Mouse (Mus musculus) liver, adult (tissue): ENCODE results near the gene Panx3.

Experiments used
- GATA4 ChIP-seq: IDR thresholded peaks from 2 replicates; pipeline ENCODE4 v1.6.1; 2014; ENCODE audit warnings: mild to moderate bottlenecking, low read length; ENCODE audit not compliant: insufficient replicate concordance

The Panx3 gene

DNA sequence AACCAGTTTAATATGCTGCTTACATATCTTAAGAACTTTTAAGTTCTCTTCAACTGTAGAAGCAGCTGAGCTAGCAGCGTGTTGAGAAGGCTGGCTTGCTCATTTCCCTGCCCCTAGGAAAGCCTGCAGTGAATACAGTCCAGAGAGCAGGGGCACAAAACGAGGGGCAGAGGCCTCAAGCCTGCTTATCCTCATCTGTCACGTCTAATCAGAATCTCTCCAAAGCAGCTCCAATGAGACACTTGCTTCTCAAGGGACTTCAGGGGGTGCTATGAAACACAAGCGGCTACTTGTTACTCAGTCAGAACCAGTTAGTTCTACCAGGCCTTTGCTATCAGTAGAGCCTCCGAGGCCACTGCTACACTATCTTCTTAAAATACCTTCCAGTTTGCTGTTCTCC is 15.2 kb downstream of the Panx3 start:
- TF ChIP-seq GATA4: no peak

DNA sequence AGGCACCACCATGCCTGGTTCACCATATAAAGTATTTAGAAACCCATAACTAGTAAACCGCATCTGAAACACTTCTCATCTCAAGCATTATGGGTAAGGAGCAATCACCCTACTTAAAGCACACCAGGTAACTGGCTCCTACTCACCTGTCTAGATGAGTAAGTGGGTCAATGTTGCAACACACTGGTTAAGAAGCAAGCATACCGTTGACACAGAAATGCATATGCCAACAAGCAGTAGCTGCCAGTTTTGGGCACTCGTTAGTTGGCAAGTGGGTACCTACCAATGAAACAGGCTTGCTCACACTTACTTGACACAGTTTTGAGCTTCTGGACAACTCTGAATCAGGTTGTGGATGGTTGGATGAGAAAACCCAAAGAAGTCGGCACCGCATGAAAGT is 18.4 kb downstream of the Panx3 start:
- no peak for TF ChIP-seq GATA4

DNA sequence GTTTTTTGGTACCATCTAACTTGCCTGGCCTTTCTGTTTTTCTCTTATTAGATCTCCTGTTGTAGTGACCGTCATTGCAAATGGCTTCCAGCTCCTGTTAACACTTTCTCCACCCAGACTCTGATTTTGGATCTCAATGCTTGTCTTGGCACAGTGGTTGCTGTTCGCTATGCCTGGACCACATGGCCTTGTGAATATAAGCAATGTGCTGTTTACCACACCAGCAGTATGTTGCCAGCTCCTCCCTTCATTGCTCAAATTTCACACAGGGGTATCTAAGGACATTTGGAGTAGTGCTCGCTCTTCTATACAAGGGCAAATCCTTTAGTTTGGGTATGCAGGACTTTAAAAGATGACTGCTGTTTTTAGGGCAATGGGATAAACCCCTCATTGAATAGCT is 22.8 kb downstream of the Panx3 start:
- no peak for TF ChIP-seq GATA4

DNA sequence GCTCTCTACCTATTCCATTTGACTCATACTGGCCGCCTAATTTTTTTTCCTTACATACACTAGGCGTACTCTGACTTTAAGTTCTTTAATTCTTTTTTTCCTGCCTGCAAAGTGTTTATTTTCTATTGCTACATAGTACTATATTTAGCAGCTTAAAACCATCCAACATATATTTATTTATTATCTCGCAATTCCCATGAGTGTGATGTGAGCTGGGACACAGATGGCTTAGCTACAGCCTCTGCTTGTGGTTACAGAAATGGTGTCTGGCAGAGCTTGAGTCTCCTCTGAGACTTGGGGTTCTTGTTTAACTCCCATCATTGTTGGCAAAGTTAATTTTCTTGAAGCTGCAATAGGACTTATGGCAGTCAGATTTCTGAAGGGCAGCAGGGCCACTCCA is 30.3 kb downstream of the Panx3 start:
- no peak for TF ChIP-seq GATA4

DNA sequence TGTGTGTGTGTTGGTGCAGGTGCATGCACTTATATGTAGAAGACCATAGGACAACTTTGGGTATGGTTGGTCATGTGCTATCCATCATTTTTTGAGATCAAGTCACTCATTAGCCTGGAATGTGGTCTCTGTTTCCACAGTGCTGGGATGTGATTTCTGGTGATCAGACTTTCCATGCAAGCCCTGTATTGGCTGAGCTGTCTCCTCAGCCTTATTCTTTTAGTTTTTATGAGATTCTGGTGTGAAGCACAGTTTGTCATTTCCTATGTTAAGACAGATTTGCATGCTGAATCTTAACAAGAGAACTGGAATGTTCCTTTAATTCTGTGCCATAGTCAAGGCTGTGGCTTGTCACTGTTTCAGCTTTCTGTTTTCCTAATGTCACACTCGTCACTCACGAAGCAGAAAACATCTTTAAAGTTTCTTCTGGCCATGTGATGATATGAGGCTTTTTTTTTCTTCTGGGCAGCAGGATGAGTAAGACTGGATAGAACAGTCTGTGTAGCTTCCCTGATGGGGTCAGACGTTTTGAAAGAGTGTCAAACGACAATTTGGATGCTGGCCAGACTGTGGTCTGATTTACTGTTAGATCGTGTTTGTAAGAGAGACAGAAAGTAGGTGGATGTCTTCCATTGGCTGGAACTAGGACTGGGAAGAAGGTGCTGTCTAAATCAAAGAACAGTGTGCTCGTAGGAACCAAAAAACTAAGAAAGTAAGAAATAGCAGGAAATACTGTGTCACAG is 32.1 kb downstream of the Panx3 start:
- TF ChIP-seq GATA4: no peak

DNA sequence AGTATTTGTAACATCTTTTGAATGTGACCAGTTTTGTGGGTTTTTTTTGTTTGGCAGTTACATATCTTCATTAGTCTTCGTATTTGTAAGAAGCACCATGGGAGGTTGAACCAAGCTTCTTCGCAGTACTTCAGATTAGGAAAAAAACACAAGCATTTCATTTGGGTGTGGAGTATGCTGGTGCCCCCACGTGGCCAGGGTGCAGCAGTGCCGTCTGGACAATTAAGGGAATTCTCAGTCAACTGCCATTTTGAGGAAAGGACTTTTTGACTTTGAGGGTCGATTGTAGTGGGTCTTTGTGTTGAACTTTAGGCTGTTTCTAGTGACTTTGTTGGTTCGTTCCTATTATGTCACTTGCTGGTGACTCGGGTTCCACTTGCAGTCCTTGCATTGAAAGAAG is 32.7 kb downstream of the Panx3 start:
- no peak for TF ChIP-seq GATA4

DNA sequence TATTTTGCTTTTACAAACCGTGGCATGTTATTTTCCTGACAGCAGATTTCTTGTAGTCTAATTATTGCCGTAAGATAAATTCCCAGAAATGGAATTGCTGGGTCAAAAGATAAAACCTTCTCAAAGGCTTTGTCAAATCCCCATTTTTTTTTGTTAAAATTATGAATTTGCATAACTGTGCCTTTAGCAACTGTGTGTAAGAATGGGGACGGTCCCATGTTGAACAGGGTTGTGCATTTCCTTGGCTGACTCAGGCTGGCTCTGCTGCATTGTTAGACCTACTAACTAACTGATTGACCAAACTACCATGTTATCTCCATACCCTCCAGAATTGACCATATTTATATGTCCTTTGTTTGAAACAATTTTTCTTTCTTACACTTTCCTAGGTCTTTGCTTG is 34.8 kb downstream of the Panx3 start:
- TF ChIP-seq GATA4: no peak

DNA sequence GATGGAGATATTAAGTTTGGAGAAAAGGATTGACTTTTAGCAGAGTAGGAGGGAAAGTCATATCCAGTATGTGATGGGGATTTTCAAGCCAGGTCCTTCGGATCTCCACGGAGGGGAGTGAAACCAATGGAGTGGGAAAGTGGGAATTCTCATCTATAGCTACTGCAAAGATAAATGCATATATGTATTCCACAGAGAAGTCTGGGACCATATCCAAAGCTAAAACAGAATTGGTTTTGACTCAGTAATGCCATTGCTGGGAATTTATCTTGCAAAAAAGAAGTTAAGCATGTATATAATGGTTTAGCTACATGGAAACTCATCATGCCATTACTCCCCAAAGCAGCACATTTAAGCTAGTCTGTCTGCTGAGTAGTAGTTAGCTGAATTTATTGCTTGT is 36.7 kb downstream of the Panx3 start:
- TF ChIP-seq GATA4: no peak

DNA sequence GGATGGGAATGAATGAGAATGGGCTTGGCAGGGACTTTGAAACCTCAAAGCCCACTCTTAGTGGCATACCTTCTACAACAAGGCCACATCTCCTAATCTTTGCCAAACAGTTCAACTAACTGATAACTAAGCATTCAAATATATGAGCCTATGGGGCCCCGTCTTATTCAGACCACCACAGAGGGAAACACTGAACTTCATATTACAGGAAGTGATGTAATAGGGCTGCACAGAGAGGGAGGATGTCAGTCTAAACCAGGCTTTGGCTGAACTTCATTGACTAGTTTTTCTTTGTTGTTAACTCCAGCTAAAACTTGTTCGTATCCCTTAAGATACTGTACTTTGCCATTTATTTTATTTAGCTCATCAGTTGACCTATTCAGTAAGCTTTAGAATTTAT is 39.1 kb downstream of the Panx3 start:
- no peak for TF ChIP-seq GATA4

DNA sequence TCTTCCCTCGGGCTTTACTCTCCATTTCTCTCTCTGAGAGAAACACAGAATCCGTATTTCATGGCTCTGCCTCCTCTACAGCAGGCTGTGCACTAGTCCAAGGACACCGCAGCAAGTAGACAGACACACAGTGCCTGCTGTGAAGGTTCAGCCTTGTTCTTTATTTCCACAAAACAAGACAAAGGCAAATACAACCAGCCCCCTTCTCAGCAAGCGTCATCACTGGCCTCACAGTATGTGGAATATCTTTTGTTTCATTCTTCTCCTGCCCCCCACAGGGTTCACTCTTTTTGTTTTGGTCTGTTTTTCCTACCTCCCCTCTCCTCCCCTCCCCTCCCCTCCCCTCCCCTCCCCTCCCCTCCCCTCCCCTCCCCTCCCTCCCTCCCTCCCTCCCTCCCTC is 40.5 kb downstream of the Panx3 start:
- no peak for TF ChIP-seq GATA4

DNA sequence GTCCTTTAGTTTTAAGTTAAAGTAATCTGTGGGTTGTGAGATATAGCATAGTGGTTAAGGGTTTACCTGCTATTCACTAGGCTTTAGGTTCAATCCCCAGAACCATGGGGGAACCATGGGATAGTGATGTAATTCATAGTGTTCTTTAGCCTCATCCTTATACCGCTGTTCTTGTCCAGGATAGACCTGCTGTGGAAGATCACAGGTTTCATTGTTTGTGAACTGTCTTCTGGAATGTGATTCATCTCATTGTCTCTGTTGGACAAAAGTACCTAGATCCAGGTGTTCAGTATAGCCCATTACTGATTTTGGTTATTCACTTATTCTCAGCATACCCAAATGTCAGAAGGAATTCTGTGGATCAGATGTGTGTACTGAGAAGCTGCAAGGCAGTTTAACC is 41.8 kb downstream of the Panx3 start:
- no peak for TF ChIP-seq GATA4

DNA sequence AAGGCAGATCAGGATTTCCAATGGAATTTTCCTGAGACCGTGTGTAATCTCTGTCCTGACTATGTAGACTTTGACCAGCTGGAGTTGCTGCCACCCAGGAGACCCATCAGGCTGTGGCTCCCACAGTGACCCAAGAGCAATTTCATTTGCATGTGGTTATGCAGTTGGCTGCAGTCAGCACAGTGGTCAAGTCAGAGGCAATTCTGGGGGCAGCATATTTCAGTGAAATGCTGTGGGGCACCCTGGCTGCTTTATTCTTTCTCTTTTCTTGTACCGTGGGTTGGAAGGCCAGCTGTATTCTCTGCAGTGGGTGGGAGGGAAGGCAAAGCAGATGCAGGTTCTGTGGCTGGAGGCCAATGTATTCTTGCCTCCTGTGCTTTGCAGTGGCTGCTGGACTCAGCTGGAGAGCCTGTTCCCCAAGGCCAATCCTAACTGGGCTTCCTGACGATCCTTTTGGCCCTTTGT is 42.9 kb downstream of the Panx3 start:
- no peak for TF ChIP-seq GATA4

DNA sequence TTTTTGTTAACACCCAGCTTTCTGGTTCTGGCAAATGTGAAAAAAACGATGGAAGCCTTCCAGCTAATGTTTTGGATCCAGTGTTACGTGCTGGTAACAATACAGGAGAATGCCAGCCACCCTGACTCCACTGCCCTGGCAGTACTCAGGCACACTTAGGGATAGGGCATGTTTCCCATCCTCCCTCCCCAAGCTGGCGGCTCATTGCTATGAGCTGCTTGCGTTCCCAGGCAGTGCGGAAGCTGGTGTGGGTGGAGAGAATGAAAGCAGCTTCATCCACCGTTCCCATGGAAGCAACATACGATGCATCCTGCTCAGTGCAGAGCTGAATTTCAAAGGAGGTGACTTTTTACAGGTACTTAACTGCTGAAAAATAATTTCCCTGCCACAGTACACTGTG is 43.4 kb downstream of the Panx3 start:
- no peak for TF ChIP-seq GATA4

DNA sequence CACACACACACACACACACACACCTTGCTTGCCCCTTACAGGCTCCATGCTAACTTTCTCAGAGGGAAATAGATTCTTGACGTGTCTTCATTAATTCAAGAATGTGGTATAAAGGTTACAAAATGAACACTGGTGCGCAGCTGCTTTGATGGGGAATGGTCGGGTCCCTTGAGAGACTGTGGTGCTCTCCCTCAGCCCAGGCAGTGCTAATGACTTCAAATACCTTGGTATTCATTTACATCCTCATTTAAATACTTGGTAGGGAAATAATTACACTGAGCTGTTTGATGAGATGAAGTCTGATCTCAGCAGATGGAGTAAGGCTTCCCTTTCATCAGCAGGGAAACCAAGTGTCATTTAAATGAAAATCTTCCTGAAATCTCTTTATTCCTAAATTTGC is 43.9 kb downstream of the Panx3 start:
- no peak for TF ChIP-seq GATA4

DNA sequence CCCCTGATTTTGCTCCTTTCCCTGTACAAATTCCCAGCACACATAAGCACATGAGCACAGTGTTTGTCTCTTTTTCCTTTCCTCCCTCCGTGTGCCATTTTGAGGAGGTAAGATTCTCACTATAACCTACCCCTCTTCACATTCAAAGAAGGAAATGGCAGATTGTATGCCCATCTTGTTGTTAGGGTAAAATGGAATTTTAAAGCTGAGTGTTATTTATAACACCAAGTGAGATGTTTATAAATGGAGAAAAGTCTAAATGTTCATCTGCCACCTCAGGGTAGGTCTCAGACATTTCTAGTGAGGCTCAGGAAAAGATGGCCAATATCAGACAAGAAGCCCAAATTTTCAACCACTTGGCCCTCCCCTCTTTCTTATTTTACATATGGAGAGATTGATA is 44.5 kb downstream of the Panx3 start:
- TF ChIP-seq GATA4: no peak

DNA sequence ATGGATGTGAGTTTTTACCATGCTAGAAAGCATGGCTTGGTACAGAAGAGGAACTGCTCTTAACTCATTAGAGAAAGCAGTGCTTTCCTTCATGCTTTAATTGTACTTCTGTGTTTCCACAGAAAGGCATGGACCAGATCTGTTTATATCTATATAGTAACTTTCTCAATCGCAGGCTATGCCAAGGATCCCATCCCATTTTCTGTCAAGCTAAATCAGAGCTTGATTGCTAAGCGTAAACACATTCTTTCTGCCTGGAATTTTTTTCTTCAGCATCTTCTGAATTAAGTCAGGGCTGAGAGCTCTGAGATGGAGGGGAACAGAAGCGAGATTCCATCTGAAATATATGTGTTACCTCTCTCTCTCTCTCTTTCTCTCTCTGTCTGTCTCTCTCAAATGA is 45.1 kb downstream of the Panx3 start:
- no peak for TF ChIP-seq GATA4

DNA sequence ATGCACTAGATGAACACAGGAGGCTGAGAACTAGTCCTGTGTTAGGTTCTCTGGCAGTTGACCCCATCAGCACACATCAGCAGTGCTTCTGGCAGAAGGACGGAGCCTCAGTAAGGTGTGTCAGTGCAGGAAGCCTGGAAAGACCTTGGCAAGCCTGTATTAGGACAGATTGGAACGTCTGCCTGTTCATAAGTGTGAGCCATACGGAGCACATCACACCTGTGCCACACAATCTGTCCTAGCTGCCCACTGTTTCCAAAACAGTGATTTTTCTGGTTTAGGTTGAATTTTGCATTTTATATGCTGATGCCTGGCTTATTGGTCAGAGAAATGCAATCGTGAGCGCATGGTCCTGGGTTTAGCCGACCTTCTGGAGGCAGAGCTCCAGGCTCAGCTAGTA is 47.7 kb downstream of the Panx3 start:
- TF ChIP-seq GATA4: no peak
